Mouse (Mus musculus) thymus, adult 2 months (tissue): ENCODE measurements around the gene Ncoa6.
"Not testable (repeated sequence)": the region's sequence is repeated elsewhere in the genome, so short reads cannot be mapped to it uniquely, and the experiment has no call there.

Experiments used
- CTCF ChIP-seq: fragments of 200-500 bp; IDR thresholded peaks from 2 replicates; pipeline ENCODE4 v1.5.1; 2012; ENCODE audit warnings: mild to moderate bottlenecking, control low read depth, low read length, moderate library complexity, borderline replicate concordance; ENCODE audit not compliant: control insufficient read depth, poor library complexity, insufficient read depth; ENCODE audit errors: extremely low read depth
- POLR2A ChIP-seq: fragments of 200-500 bp; IDR thresholded peaks from 2 replicates; pipeline ENCODE4 v1.6.1; 2012; ENCODE audit warnings: mild to moderate bottlenecking, low read length, control low read depth, moderate library complexity; ENCODE audit not compliant: control insufficient read depth, poor library complexity, insufficient read depth; ENCODE audit errors: extremely low read depth

GRCm38 (mm10) chr2:155447906-155448305, 25.8 kb downstream of the Ncoa6 start:
- not testable (repeated sequence) for TF ChIP-seq CTCF, POLR2A
